Mouse (Mus musculus) liver (tissue): ENCODE results near the gene Gucd1.
"Not testable (repeated sequence)": the region's sequence is repeated elsewhere in the genome, so short reads cannot be mapped to it uniquely, and the experiment has no call there.

ENCODE experiments used
- DNase-seq: peaks from one replicate; pipeline ENCODE4 v3.0.0-alpha.2; 2020; ENCODE audit warnings: mixed read lengths

Gene Gucd1

GRCm38 (mm10) chr10:75428049-75429003, 89.4 kb downstream of the Gucd1 start:
- DNase-seq: no peak

GRCm38 (mm10) chr10:75424498-75424901, 93.3 kb downstream of the Gucd1 start:
- no peak for DNase-seq

DNA sequence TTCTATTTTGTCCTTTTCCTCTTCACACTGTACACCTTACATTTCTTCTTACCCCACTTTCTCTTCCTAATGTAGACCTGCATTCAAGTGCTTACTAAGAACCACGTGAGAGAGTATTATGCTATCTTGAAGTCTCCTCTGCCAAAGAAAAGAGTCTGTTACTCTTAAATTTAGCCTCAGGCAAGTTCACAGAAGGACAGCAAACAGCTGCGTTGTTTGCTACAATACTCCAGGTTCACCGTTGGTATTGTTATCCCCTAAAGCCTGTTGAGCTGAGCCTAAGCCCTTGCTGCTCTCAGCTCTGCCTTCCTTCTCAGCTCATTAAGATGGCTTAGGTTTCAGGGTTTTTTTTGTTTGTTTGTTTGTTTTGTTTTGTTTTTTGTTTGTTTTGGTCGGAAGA, 99.0 kb downstream of the Gucd1 start:
- DNase-seq: no peak

DNA sequence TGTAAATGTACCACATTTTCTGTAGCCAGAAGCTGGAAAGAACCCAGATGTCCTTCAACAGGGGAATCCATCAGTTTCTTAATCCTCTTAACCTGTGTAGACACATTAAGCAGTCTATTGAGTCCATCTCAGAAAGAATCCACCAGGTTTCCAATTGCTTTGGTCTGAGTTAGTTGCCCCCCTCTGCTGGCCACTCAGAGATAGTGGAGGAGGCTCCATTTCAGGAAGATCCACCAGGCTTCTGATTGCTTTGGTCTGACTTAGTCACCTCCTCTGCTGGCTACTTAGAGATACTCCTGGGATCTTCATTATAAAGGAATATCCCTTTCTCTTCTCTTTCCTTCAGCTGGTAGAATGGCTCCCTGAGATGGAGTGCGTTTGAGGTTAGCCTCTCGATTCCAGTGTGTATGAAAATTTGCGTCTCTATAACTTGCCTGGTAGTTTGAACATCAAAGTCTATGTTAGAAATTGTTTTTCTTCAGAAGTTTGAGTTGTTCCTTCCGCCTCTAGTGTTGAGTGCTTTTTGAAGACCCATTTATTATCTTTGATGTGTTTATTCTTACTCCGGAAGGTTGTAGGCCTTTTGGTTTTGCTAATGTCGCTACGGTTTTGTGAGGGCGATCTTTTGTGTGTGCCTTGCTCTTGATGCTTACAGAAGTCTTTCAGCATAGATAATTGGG, 100.3 kb downstream of the Gucd1 start:
- no peak for DNase-seq

GRCm38 (mm10) chr10:75414925-75415324, 102.8 kb downstream of the Gucd1 start:
- no peak for DNase-seq

DNA sequence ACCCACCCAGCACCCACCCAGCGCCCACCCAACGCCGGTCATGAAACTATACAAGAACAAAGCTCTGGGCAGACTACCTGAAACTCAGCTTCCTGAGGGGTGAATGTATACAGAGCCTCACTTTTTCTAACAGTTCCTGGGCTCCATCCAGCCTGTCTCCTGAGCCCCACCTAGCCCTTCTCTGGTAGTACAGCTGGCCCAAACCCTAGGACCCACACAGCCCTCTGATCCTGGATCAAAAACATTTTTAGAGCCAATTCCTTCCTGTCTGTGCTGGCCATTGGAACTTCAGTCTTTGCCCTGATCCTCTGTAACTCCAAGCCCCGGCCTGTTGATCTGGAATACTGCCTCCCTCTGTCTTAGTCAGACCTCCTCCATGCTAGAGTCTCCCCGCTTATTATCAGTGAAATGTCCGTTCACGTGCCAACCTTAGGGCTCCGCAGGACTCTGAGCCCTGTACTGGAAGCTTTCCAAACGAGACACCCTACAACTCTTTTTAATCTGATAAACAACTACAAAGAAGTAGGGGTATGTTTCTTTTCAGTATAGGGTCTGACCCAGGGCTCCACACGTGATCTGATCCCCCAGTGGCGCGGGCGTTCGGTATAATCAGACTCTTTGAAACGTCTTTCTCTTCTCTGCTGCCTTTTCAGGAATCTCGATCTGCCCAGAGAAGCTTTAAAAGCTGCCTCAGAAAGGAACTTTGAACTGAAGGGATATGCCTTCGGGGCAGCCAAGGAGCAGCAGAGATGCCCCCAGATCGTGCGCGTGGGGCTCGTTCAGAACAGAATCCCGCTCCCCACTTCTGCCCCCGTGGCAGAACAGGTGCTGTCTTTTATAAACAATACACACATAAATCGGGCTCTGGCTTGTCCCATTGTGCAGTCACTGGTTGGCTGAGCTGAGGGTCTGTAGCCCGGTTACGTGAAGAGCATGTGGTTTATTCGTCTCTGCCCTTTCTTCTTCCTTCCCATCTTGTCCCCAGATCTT, 105.4 kb downstream of the Gucd1 start:
- no peak for DNase-seq

DNA sequence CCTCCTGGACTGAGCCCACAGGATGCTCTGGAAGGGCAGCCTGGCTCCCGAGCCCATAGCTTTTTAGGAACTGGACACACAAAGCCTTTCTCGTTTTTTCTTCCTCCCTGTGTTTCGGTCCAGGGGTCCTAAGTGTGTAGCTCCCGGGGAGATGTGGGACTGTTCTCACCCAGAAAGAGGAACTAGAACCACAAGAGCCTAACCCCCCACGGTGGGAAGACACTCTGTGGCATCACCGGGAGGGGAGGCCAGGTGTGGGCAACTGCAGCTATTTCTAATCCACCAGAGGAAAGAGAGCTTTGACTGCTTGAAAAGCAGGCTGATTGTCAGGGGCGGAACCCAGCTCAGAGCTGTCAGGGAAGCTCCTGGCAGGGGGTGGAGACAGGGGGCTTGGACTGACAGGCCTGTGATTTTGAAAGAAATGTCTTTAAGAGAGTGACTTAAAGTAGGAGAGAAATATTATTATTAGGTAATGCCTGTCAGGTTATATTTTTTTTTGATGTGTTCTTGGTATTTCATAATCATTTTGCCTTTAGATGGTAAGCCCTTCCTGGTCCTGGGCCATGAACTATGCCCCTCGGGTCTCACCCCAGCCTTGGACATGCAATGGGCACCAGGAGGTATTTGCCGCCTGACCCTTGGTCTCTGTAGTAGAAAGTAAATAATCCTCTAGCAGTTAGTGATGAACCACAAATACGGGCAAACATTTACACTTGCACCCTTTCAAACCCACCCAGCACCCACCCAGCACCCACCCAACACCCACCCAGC, 106.2 kb downstream of the Gucd1 start:
- DNase-seq: not testable (repeated sequence)

DNA sequence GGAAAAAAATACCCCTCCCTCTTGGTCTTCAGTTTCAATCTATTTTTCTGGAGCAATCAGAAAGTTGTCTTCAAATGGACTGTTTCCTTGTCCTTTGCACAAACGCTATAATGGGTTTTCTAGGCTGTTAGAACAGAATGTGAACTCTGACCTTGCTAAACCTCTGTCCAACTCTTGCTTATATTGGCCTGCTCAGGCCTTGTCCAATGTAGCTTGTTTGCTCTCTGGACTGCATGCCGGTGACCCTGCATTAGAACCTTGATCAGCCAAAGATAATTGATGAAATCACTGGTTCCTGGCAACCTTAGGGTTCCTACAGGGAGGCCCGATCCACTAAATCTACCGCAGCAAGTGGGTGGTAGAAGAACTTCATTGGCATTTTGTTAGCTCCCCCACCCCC, 110.0 kb downstream of the Gucd1 start:
- no peak for DNase-seq

DNA sequence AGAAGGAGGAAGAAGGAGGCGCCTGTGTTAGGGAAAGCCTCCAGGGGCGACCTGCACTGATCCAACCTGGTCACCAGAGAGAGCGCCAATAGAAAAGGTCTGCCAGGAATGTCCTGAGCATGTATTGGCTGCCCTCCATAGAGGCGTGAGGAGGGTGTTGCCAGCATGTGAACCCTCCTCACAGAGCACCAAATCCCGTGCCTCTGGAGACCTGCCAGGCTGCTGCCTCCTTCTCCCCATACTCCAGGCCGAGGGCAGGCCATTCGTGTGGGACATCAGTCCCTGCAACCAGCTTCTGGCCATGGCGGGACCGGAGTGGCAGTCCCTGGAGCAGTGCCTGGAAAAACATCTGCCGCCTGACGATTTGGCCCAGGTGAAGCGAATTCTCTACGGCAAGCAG, 111.0 kb downstream of the Gucd1 start:
- DNase-seq: peak; percentile 25

DNA sequence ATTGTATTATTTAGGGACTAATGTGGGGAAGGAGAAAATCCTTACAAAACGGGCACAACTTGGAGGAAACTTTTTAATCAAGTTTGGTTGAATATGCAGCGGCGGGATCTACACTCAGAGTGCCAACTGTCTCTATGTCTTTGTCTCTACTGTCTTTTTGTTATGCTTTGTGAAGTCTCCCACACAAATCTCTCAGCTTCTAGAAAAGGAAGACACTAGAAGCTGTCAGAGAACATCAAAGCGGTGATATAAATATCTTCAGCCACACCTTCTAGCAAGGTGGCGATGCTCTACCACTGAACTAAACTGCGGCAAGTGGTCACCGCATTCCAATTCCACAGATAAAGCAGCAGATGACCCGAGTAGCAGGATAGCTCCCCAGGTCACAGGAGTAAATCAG, 111.9 kb downstream of the Gucd1 start:
- DNase-seq: no peak

- DNase-seq: no peak
These were observed 116.8 kb downstream of the Gucd1 start, which contains the start of gene Upb1 for GRCm38 (mm10) chr10:75400958-75401357. Upb1 (plus strand) TSS chr10:75401115.

- peak; percentile 41 for DNase-seq
These were observed 120.8 kb downstream of the Gucd1 start for GRCm38 (mm10) chr10:75396966-75397365.

- no peak for DNase-seq
These were observed 123.0 kb downstream of the Gucd1 start for GRCm38 (mm10) chr10:75394796-75395195.

- no peak for DNase-seq
These were observed 126.9 kb downstream of the Gucd1 start for GRCm38 (mm10) chr10:75390832-75391231.

GRCm38 (mm10) chr10:75390156-75390555, 127.6 kb downstream of the Gucd1 start:
- no peak for DNase-seq

- no peak for DNase-seq
These were observed 139.1 kb downstream of the Gucd1 start for GRCm38 (mm10) chr10:75378688-75379087.

- not testable (repeated sequence) for DNase-seq
These were observed 144.0 kb downstream of the Gucd1 start for GRCm38 (mm10) chr10:75373655-75374351.

DNA sequence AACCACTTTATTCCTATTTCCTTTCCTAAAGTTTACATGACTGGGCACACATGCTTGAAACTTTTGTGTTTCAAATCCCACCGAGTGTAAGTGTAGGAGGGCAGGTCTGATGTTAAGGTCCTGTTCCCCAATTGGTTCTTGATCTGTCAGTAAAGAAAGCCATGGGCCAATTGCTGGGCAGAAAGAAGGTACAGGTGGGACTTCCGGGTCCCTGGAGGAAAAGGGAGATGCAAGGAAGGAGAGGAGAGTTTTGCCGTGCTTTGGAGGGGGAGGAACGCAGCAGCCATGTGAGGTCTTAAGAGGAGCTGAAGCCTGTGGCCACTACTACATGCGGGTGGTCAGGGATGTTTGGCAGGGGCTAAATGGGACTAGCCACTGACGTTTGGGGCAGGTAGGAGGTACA, 152.5 kb downstream of the Gucd1 start:
- no peak for DNase-seq

DNA sequence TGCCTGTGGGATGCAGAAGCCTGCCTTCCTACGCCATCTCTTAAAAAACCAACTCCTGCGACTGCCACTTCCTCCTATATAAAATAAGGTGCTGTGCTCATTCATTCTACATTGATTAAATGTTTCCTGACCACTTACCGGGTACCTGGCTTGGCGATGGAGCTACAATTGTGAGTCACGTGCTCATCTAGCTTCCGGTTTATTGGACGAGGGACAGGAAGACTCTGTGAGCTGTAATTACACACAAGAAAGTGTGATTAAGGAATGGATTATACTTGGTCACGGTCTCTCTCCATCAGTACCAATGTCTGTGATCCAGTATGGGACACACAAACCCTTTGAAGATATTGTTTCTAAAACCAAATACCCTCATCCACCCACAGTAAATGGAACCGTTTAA, 153.0 kb downstream of the Gucd1 start:
- no peak for DNase-seq

GRCm38 (mm10) chr10:75364214-75364690, 153.5 kb downstream of the Gucd1 start:
- DNase-seq: peak; percentile 16

DNA sequence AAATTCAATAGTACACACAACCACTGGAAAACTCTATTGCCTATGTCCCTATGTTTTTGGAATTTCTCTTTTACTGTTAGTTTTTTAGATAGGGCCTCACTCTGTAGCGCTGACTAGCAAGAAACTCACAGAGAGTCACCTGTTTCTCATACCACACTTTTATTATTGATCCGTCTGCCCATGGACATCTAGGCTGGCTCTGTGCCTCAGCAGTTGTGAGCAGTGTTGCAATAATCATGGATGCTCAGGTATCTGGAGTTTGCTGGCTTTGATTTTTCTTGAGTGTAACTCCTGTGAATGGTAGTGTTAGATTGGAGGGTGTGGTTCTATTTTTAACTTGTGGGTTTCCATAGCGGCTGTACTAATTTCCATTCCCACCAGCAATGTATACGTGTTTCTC, 162.4 kb downstream of the Gucd1 start:
- no peak for DNase-seq
